In the genomic region with DNA sequence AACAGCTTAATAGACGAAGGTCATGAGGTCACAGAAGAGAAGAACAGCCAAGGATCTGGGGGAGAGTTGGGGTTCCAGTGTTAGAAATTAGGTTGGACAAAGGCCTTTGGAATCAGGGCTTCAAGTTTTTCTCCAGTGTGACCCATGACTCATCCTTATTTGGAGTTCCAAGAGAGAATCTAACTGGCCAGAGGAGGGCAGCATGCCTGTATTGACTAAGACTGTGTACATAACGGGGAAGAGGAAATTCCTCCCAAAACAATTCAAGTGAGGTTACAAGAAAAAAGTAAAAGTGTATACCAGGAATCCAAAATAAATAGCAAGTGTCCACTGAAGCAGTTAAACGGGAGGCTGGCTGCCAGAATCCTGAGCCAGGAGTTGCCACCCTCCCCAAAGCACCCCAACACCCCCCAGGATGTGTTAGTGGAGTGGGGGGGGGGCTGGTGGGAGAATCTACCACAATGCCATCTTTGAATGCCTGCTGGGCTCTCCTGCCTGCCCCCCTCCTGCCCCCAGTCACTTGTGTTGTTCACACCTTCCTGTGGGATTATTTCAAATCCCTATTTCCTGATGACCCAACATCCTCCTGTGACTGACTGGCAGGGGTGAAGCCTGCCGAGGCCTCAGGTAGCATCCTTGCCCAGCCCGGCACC, we compare ENCODE assay signal across 8 mouse cellular contexts. TPM values are rescaled to one million over a fixed set of nuclear protein-coding genes. Genes with fewer than 3 reads are reported as not detected.
A peak's percentile ranks its signal among the peaks of the same experiment; 100 is the strongest.
DNase-seq lines count a peak whose midpoint lies in the region; ATAC-seq lines count a peak whose summit lies in the region.

No protein-coding gene starts in this region.

- H3K27me3 ChIP-seq in splenic B cell, adult 2 months (ENCODE audit: control insufficient read depth, insufficient read depth, low read length, poor library complexity, severe bottlenecking): no peaks in the 10 kb centered on the region

- ATAC-seq in cerebellum, adult (ENCODE audit: insufficient number of reproducible peaks, low FRiP score, low TSS enrichment): no peak
- ATAC-seq in frontal cortex, adult (ENCODE audit: low TSS enrichment): peak; percentile 74; the same call in 1 of the 2 replicates
- ATAC-seq in hematopoietic stem cell, adult 5-6 weeks (replicated peaks in 1 of 2; ENCODE audit: insufficient read depth in 1 of 2, low FRiP score in 2 of 2, low TSS enrichment in 1 of 2, low read depth in 1 of 2, poor library complexity in 2 of 2, severe bottlenecking in 2 of 2): 0 out of 4 replicates have a peak, but pooled peaks have one; percentile 46 to 47

- peak; percentile 10 for DNase-seq in cerebellum, adult 11-12 months
- peak; percentile 72 to 83 for DNase-seq in adrenal gland, postnatal 36 days
- DNase-seq in layer of hippocampus, adult 8-10 months (ENCODE audit: low spot score in 2 of 2): peak; percentile 34 to 44
- DNase-seq in lung, postnatal 36 days: peak; percentile 91
- DNase-seq in splenic B cell, adult 2 months (ENCODE audit: low read depth, low spot score): peak; percentile 43

- H3K36me3 ChIP-seq in splenic B cell, adult 2 months (ENCODE audit: control insufficient read depth, insufficient read depth, low read length, poor library complexity, severe bottlenecking): no peaks in the 10 kb centered on the region

RNA-seq across cellular contexts. Expression of a gene that starts 31.9 kb away (rescaled TPM):
- total RNA-seq in adrenal gland, postnatal 36 days (2021): 1 to 10 TPM; 2.3 to 3.6 TPM
- 37.8 and 41.8 TPM in 2 replicates for total RNA-seq in hematopoietic stem cell, adult 5-6 weeks (2017)
- 10 to 100 TPM in 3 of 4 experiments, 1 to 10 TPM in 1; 9.8 to 20.7 (median 16.0) TPM for total RNA-seq in layer of hippocampus, adult 8-10 months (2022)

Comparison
In these comparisons a context has a peak if more than half of its experiments do, and no peak if none do; other contexts are left out.
1. DNase-seq: peak in every context shown above with its lines; median percentile 91 in lung, postnatal 36 days; 78 in adrenal gland, postnatal 36 days; 43 in splenic B cell, adult 2 months; 39 in layer of hippocampus, adult 8-10 months; 10 in cerebellum, adult 11-12 months.